Mouse (Mus musculus) embryo, embryonic 11.5 days (tissue): ENCODE results near the gene A230050P20Rik.
A peak's percentile ranks its signal among the peaks of the same experiment; 100 is the strongest.

ENCODE experiments used
- DNase-seq: peaks from one replicate; pipeline ENCODE4 v3.0.0-alpha.2; 2012; ENCODE audit warnings: low read depth, low spot score

Gene A230050P20Rik

GRCm38 (mm10) chr9:20873521-20873920, 5.1 kb downstream of the A230050P20Rik start:
- no peak for DNase-seq

- no peak for DNase-seq
These were observed 6.8 kb downstream of the A230050P20Rik start for GRCm38 (mm10) chr9:20875021-20875790.

GRCm38 (mm10) chr9:20876318-20877117, 8.1 kb downstream of the A230050P20Rik start:
- DNase-seq: no peak

GRCm38 (mm10) chr9:20877118-20878040, 8.9 kb downstream of the A230050P20Rik start:
- DNase-seq: no peak

GRCm38 (mm10) chr9:20878041-20878709, 9.7 kb downstream of the A230050P20Rik start:
- DNase-seq: peak; percentile 100

GRCm38 (mm10) chr9:20878710-20879065, 10.2 kb downstream of the A230050P20Rik start:
- no peak for DNase-seq

GRCm38 (mm10) chr9:20879097-20879792, 10.8 kb downstream of the A230050P20Rik start, which contains the start of gene Angptl6:
Gene Angptl6, minus strand, starts transcription at chr9:20879727.
- no peak for DNase-seq

- DNase-seq: no peak
These were observed 18.1 kb downstream of the A230050P20Rik start for GRCm38 (mm10) chr9:20886563-20886962.

- no peak for DNase-seq
These were observed 18.7 kb downstream of the A230050P20Rik start for GRCm38 (mm10) chr9:20887191-20887590.

GRCm38 (mm10) chr9:20887704-20888385, 19.4 kb downstream of the A230050P20Rik start, which contains the start of gene Ppan:
Gene Ppan, plus strand, starts transcription at chr9:20888175.
- DNase-seq: peak; percentile 94

GRCm38 (mm10) chr9:20888386-20888765, 19.9 kb downstream of the A230050P20Rik start:
- no peak for DNase-seq

GRCm38 (mm10) chr9:20889185-20890141, 21.0 kb downstream of the A230050P20Rik start:
- no peak for DNase-seq

- no peak for DNase-seq
These were observed 22.0 kb downstream of the A230050P20Rik start for GRCm38 (mm10) chr9:20890411-20890810.

- no peak for DNase-seq
These were observed 23.1 kb downstream of the A230050P20Rik start for GRCm38 (mm10) chr9:20891339-20892103.

GRCm38 (mm10) chr9:20892104-20892653, 23.7 kb downstream of the A230050P20Rik start:
- DNase-seq: no peak

- DNase-seq: no peak
These were observed 24.6 kb downstream of the A230050P20Rik start for GRCm38 (mm10) chr9:20893069-20893468.

- DNase-seq: no peak
These were observed 25.3 kb downstream of the A230050P20Rik start for GRCm38 (mm10) chr9:20893590-20894343.
